Mouse (Mus musculus) embryonic facial prominence, embryonic 12.5 days (tissue): Measurements from ENCODE around the gene Nup210l. TPM values are rescaled to one million over a fixed set of nuclear protein-coding genes. Genes with fewer than 3 reads are reported as not detected.
"Not testable (repeated sequence)": the region's sequence is repeated elsewhere in the genome, so short reads cannot be mapped to it uniquely, and the experiment has no call there.

Experiments used
- ATAC-seq: fragments of 200-750 bp; cut with Nextera tagmentation; 2 replicates; pipeline ENCODE4 v1.8.0; 2017; ENCODE audit not compliant: insufficient number of reproducible peaks, insufficient read depth, low FRiP score, low TSS enrichment
- H3K27ac ChIP-seq: fragments of 300-500 bp; sonication (generic); 2 replicates; pipeline ENCODE4 v1.5.1; 2016; ENCODE audit warnings: mild to moderate bottlenecking
- H3K27me3 ChIP-seq: fragments of 300-500 bp; sonication (generic); 2 replicates; pipeline ENCODE4 v1.6.1; 2016; ENCODE audit warnings: mild to moderate bottlenecking, moderate library complexity
- H3K36me3 ChIP-seq: fragments of 300-500 bp; sonication (generic); 2 replicates; pipeline ENCODE4 v1.6.1; 2016; ENCODE audit warnings: mild to moderate bottlenecking
- H3K4me1 ChIP-seq: fragments of 300-500 bp; sonication (generic); 2 replicates; pipeline ENCODE4 v1.6.1; 2016
- H3K4me2 ChIP-seq: fragments of 300-500 bp; sonication (generic); replicated peaks from 2 replicates; pipeline ENCODE4 v1.6.1; 2016; ENCODE audit warnings: mild to moderate bottlenecking, moderate library complexity
- H3K4me3 ChIP-seq: fragments of 300-500 bp; sonication (generic); 2 replicates; pipeline ENCODE4 v1.5.1; 2016; ENCODE audit warnings: mild to moderate bottlenecking
- H3K9ac ChIP-seq: fragments of 300-500 bp; sonication (generic); 2 replicates; pipeline ENCODE4 v1.6.1; 2016; ENCODE audit warnings: mild to moderate bottlenecking, moderate library complexity
- H3K9me3 ChIP-seq: fragments of 300-500 bp; sonication (generic); 2 replicates; pipeline ENCODE4 v1.6.1; 2016; ENCODE audit warnings: mild to moderate bottlenecking, moderate library complexity
- WGBS: fragments of 180-500 bp; shearing (Covaris S2); methylation state at CpG from one replicate; pipeline ENCODE4 v1.1.7; 2016; 5-methylcytosine and 5-hydroxymethylcytosine counted together
- polyA plus RNA-seq: library from polyadenylated mRNA; unstranded; fragments of >200 nt; fragmentation: Nextera tagmentation; extraction: Ambion mirVana; gene quantifications from 2 replicates; pipeline ENCODE4 v1.2.1, GENCODE M21; 2016

Nup210l gene
- polyA plus RNA-seq, 1 experiment from 2014 or later: 0.35 TPM

- Histone ChIP-seq H3K4me3 (no peak overlapping the region), H3K36me3 (peaks cover 57% of the 10 kb centered on the region), H3K4me1 (no peaks in the 10 kb centered on the region), H3K4me2 (no peak overlapping the region), H3K9ac (no peak overlapping the region), H3K9me3 (no peaks in the 10 kb centered on the region), H3K27ac (no peak overlapping the region), H3K27me3 (no peaks in the 10 kb centered on the region)
- WGBS: 91% methylated on average over 5 of the region's 5 CpGs
- ATAC-seq: no peak
Measured at GRCm38 (mm10) chr3:90097928-90098327, 6.0 kb upstream of the Nup210l start.

GRCm38 (mm10) chr3:90101010-90101409 is 2.9 kb upstream of the Nup210l start:
- Histone ChIP-seq H3K4me2 (no peak overlapping the region), H3K9ac (no peak overlapping the region), H3K27me3 (no peaks in the 10 kb centered on the region), H3K9me3 (no peaks in the 10 kb centered on the region), H3K4me1 (no peaks in the 10 kb centered on the region), H3K36me3 (peaks cover 31% of the 10 kb centered on the region), H3K27ac (no peak overlapping the region), H3K4me3 (no peak overlapping the region)
- no peak for ATAC-seq
- 91% methylated on average over 3 of the region's 3 CpGs for WGBS

GRCm38 (mm10) chr3:90101673-90102072 is 2.3 kb upstream of the Nup210l start:
- Histone ChIP-seq H3K36me3 (peaks cover 26% of the 10 kb centered on the region), H3K4me1 (no peaks in the 10 kb centered on the region), H3K27me3 (no peaks in the 10 kb centered on the region), H3K9ac (no peak overlapping the region), H3K27ac (no peak overlapping the region), H3K9me3 (no peaks in the 10 kb centered on the region), H3K4me3 (no peak overlapping the region), H3K4me2 (no peak overlapping the region)
- WGBS: 97% methylated on average over 2 of the region's 2 CpGs
- ATAC-seq: no peak

GRCm38 (mm10) chr3:90102239-90102638 is 1.7 kb upstream of the Nup210l start:
- Histone ChIP-seq H3K9me3 (no peaks in the 10 kb centered on the region), H3K9ac (no peak overlapping the region), H3K27me3 (no peaks in the 10 kb centered on the region), H3K27ac (no peak overlapping the region), H3K4me2 (no peak overlapping the region), H3K4me1 (no peaks in the 10 kb centered on the region), H3K36me3 (peaks cover 26% of the 10 kb centered on the region), H3K4me3 (no peak overlapping the region)
- WGBS: 73% methylated on average over 2 of the region's 2 CpGs
- no peak for ATAC-seq

GRCm38 (mm10) chr3:90103176-90103575 is 756 bp upstream of the Nup210l start:
- no peaks in the 10 kb centered on the region for H3K4me1 ChIP-seq
- ATAC-seq: no peak
- H3K27ac ChIP-seq: no peak overlapping the region
- H3K36me3 ChIP-seq: peaks cover 20% of the 10 kb centered on the region
- WGBS: 79% methylated on average over 2 of the region's 2 CpGs
- no peak overlapping the region for H3K4me3 ChIP-seq
- no peaks in the 10 kb centered on the region for H3K9me3 ChIP-seq
- H3K4me2 ChIP-seq: no peak overlapping the region
- no peak overlapping the region for H3K9ac ChIP-seq
- H3K27me3 ChIP-seq: no peaks in the 10 kb centered on the region

GRCm38 (mm10) chr3:90111706-90112105 is 7.8 kb downstream of the Nup210l start:
- no peaks in the 10 kb centered on the region for H3K9me3 ChIP-seq
- H3K4me3 ChIP-seq: no peak overlapping the region
- no peaks in the 10 kb centered on the region for H3K27me3 ChIP-seq
- ATAC-seq: no peak
- no peaks in the 10 kb centered on the region for H3K4me1 ChIP-seq
- no peak overlapping the region for H3K9ac ChIP-seq
- H3K4me2 ChIP-seq: no peak overlapping the region
- WGBS: 81% methylated on average over 2 of the region's 2 CpGs
- no peak overlapping the region for H3K27ac ChIP-seq
- no peaks in the 10 kb centered on the region for H3K36me3 ChIP-seq

GRCm38 (mm10) chr3:90114342-90114741 is 10.4 kb downstream of the Nup210l start:
- Histone ChIP-seq H3K4me1 (no peaks in the 10 kb centered on the region), H3K27ac (no peak overlapping the region), H3K9ac (no peak overlapping the region), H3K27me3 (no peaks in the 10 kb centered on the region), H3K9me3 (no peaks in the 10 kb centered on the region), H3K4me2 (no peak overlapping the region), H3K36me3 (no peaks in the 10 kb centered on the region), H3K4me3 (no peak overlapping the region)
- 91% methylated on average over 2 of the region's 2 CpGs for WGBS
- no peak for ATAC-seq

GRCm38 (mm10) chr3:90115526-90115925 is 11.6 kb downstream of the Nup210l start:
- Histone ChIP-seq H3K36me3 (no peaks in the 10 kb centered on the region), H3K4me1 (no peaks in the 10 kb centered on the region), H3K4me2 (no peak overlapping the region), H3K9ac (no peak overlapping the region), H3K27ac (no peak overlapping the region), H3K4me3 (no peak overlapping the region), H3K27me3 (no peaks in the 10 kb centered on the region), H3K9me3 (no peaks in the 10 kb centered on the region)
- 71% methylated on average over 3 of the region's 3 CpGs for WGBS
- ATAC-seq: no peak

- WGBS: 87% methylated on average over 13 of the region's 13 CpGs
- Histone ChIP-seq H3K9ac (no peak overlapping the region), H3K36me3 (no peaks in the 10 kb centered on the region), H3K4me2 (no peak overlapping the region), H3K4me1 (no peaks in the 10 kb centered on the region), H3K27me3 (no peaks in the 10 kb centered on the region), H3K9me3 (no peaks in the 10 kb centered on the region), H3K4me3 (no peak overlapping the region), H3K27ac (no peak overlapping the region)
- ATAC-seq: no peak
Measured at GRCm38 (mm10) chr3:90118132-90118790, 14.3 kb downstream of the Nup210l start.

- H3K36me3 ChIP-seq, H3K4me1 ChIP-seq, H3K9me3 ChIP-seq, ATAC-seq, H3K27ac ChIP-seq, H3K4me2 ChIP-seq, H3K27me3 ChIP-seq, H3K9ac ChIP-seq, H3K4me3 ChIP-seq: not testable (repeated sequence)
- 81% methylated on average over 5 of the region's 5 CpGs for WGBS
Measured at GRCm38 (mm10) chr3:90122036-90122435, 18.1 kb downstream of the Nup210l start.

GRCm38 (mm10) chr3:90125710-90126109 is 21.8 kb downstream of the Nup210l start:
- Histone ChIP-seq H3K9me3 (no peaks in the 10 kb centered on the region), H3K4me3 (no peak overlapping the region), H3K27ac (no peak overlapping the region), H3K4me1 (no peaks in the 10 kb centered on the region), H3K9ac (no peak overlapping the region), H3K27me3 (no peaks in the 10 kb centered on the region), H3K4me2 (no peak overlapping the region), H3K36me3 (no peaks in the 10 kb centered on the region)
- 65% methylated on average over 5 of the region's 5 CpGs for WGBS
- ATAC-seq: no peak

- no peaks in the 10 kb centered on the region for H3K36me3 ChIP-seq
- 91% methylated on average over 6 of the region's 6 CpGs for WGBS
Measured at GRCm38 (mm10) chr3:90127881-90128280, 23.9 kb downstream of the Nup210l start.

More at GRCm38 (mm10) chr3:90127881-90128280, 23.9 kb downstream of the Nup210l start:
- no peaks in the 10 kb centered on the region for H3K27me3 ChIP-seq
- no peak overlapping the region for H3K9ac ChIP-seq
- no peaks in the 10 kb centered on the region for H3K4me1 ChIP-seq
- ATAC-seq: no peak
- no peak overlapping the region for H3K4me2 ChIP-seq
- H3K4me3 ChIP-seq: no peak overlapping the region
- H3K27ac ChIP-seq: no peak overlapping the region
- H3K9me3 ChIP-seq: no peaks in the 10 kb centered on the region
